Mouse (Mus musculus) olfactory bulb, adult 2 months (tissue): ENCODE results near the gene Ccdc158. TPM values are rescaled to one million over a fixed set of nuclear protein-coding genes. Genes with fewer than 3 reads are reported as not detected.

Source experiments
- H3K27ac ChIP-seq: fragments of 200-500 bp; 2 replicates; pipeline ENCODE4 v1.5.1; 2012; ENCODE audit warnings: low read depth, low read length; ENCODE audit not compliant: insufficient read depth
- H3K4me1 ChIP-seq: fragments of 200-500 bp; 2 replicates; pipeline ENCODE4 v1.6.1; 2012; ENCODE audit warnings: low read length; ENCODE audit not compliant: control insufficient read depth, insufficient read depth
- H3K4me3 ChIP-seq: fragments of 200-500 bp; 2 replicates; pipeline ENCODE4 v1.5.1; 2012; ENCODE audit warnings: mild to moderate bottlenecking, low read depth, low read length, moderate library complexity; ENCODE audit not compliant: insufficient read depth
- CTCF ChIP-seq: fragments of 200-500 bp; IDR thresholded peaks from 2 replicates; pipeline ENCODE4 v1.5.1; 2012; ENCODE audit warnings: low read depth, mild to moderate bottlenecking, low read length, moderate library complexity; ENCODE audit not compliant: insufficient read depth
- POLR2A ChIP-seq: fragments of 200-500 bp; IDR thresholded peaks from 2 replicates; pipeline ENCODE4 v1.6.1; 2012; ENCODE audit warnings: mild to moderate bottlenecking, low read depth, low read length, moderate library complexity; ENCODE audit not compliant: insufficient read depth
- WGBS: fragments of 180-500 bp; shearing (Covaris S2); methylation state at CpG from one replicate; pipeline ENCODE4 v1.1.7; 2018; 5-methylcytosine and 5-hydroxymethylcytosine counted together
- polyA plus RNA-seq: library from polyadenylated mRNA; stranded (reverse); fragments of >200 nt; gene quantifications from 2 replicates; pipeline ENCODE4 v1.2.4, GENCODE M21; 2012; ENCODE audit warnings: low replicate concordance; ENCODE audit not compliant: missing spikeins, insufficient read depth, insufficient read length

Ccdc158 gene
- polyA plus RNA-seq, 1 experiment = not detected

DNA sequence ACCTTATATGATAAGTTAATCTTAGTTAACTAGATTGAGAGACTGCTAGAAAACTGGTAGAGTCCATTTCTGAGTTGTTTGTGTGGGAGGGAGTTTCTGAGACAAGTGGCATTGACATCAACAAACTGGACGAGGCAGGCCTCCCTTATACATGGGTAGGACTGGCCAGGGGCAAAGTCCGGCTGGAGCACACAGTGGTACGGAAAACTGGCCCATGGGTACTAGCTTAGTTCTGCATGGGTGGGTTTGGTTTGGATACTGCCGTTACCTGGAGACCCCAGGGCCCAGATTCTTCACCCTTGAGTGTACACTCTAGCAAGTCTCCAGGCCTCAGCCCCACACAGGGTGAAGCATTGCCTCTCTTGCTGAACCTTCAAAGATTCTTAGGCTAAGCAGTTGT is 62.3 kb downstream of the Ccdc158 start:
- Histone ChIP-seq H3K27ac (no peak overlapping the region), H3K4me1 (no peaks in the 10 kb centered on the region), H3K4me3 (no peak overlapping the region)
- WGBS = 94% methylated on average over 4 of the region's 4 CpGs
- TF ChIP-seq POLR2A (no peak), CTCF (no peak)

DNA sequence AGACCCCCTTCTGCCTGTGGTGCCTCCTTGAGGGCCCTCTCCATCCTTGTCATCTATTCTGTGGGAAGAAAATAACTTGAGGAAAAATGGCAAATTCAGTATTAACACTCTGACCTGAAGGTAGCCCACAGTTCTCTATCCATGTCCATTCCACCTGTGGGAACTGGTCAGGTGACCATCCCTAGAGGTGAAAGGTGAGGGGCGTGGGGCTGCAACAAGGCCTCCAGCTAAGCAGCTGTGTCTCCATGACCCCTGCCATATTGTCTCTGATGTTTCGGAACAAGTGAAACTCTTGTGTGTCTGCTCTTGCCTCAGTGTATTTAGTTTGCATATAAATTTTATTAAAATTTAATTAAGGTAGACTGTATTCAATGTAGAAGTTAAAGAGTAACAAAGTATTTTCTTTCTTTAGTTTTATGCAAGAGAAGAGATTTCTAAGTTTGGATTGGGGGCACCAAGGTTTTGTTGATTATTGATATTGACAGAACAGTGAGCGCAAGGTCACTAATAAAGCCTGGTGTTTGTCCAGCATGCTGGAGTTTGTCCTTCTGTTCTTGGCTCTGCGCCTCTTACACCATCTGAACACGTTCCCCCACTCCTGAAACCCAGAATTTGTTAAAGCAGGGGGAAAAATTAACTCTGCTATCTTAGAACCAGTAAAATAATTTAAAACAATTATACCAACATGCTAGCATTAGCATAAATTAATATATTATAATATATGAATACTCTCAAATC is 67.4 kb downstream of the Ccdc158 start:
- Histone ChIP-seq H3K4me3 (no peak overlapping the region), H3K27ac (no peak overlapping the region)
- WGBS = 93% methylated on average over 5 of the region's 5 CpGs

GRCm38 (mm10) chr5:92604452-92605247 is 70.4 kb downstream of the Ccdc158 start:
- 42% methylated on average over 10 of the region's 10 CpGs for WGBS
- TF ChIP-seq CTCF (no peak), POLR2A (no peak)
- Histone ChIP-seq H3K27ac (no peak overlapping the region), H3K4me1 (peaks cover 6% of the 10 kb centered on the region), H3K4me3 (no peak overlapping the region)

More for the DNA sequence above, 67.4 kb downstream of the Ccdc158 start:
- TF ChIP-seq POLR2A (no peak), CTCF (no peak)
- peaks cover 4% of the 10 kb centered on the region for H3K4me1 ChIP-seq

- WGBS = 1% methylated on average over 65 of the region's 69 CpGs
- Histone ChIP-seq H3K4me3 (peak within 1 kb of the TSS; percentile 56), H3K4me1 (peaks cover 6% of the 10 kb centered on the region), H3K27ac (no peak within 1 kb of the TSS)
- TF ChIP-seq POLR2A = no peak
These were observed 72.1 kb downstream of the Ccdc158 start, which contains the start of gene Stbd1 for GRCm38 (mm10) chr5:92602691-92603690. Gene Stbd1, plus strand, starts transcription at chr5:92603041.

- Histone ChIP-seq H3K4me3 (no peak overlapping the region), H3K4me1 (peaks cover 6% of the 10 kb centered on the region), H3K27ac (no peak overlapping the region)
- 82% methylated on average over 10 of the region's 10 CpGs for WGBS
- TF ChIP-seq POLR2A = no peak
- no peak for TF ChIP-seq CTCF
These were observed 76.0 kb downstream of the Ccdc158 start for GRCm38 (mm10) chr5:92599030-92599429.

GRCm38 (mm10) chr5:92596865-92597264 is 78.2 kb downstream of the Ccdc158 start:
- Histone ChIP-seq H3K4me3 (no peak overlapping the region), H3K27ac (no peak overlapping the region), H3K4me1 (no peaks in the 10 kb centered on the region)
- TF ChIP-seq POLR2A (no peak), CTCF (no peak)
- WGBS = 95% methylated on average over 8 of the region's 8 CpGs

DNA sequence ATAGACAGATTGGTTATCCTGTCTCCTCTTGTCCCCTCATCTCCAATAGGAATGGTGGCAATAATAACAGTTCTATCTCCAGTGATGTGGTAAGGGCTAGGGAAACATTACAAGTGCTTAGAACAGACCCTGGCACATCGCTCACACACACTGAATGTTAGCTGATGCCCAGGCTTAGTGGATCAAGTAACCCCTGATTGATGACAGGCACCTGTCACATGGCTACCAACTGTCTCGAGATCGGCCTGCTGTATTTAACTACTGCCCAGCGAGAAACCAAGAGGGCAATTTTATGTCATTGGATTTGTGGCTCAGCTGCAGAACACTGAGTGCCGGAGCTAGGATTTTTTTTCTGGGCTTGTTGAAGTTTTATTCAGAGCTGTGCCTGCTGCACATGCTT is 80.0 kb downstream of the Ccdc158 start:
- H3K4me1 ChIP-seq = no peaks in the 10 kb centered on the region
- no peak overlapping the region for H3K4me3 ChIP-seq
- WGBS = 92% methylated on average over 5 of the region's 5 CpGs
- TF ChIP-seq CTCF = no peak
- TF ChIP-seq POLR2A = no peak
- H3K27ac ChIP-seq = no peak overlapping the region

- no peak for TF ChIP-seq POLR2A
- TF ChIP-seq CTCF = no peak
- no peak overlapping the region for H3K4me3 ChIP-seq
- H3K27ac ChIP-seq = no peak overlapping the region
- H3K4me1 ChIP-seq = no peaks in the 10 kb centered on the region
- WGBS = 82% methylated on average over 10 of the region's 10 CpGs
These were observed 89.1 kb downstream of the Ccdc158 start for GRCm38 (mm10) chr5:92585932-92586331.
